Mouse (Mus musculus) erythroblast, embryonic 14.5 days (primary cell): ENCODE data around the gene Cbarp.

Experiments used
- GATA1 ChIP-seq: IDR thresholded peaks from 2 replicates; pipeline ENCODE4 v1.6.1; 2012; ENCODE audit warnings: low read length, inconsistent platforms, mixed read lengths
- TAL1 ChIP-seq: IDR thresholded peaks from 3 replicates; pipeline ENCODE4 v1.6.1; 2012; ENCODE audit warnings: low read length, inconsistent platforms, mixed read lengths

DNA sequence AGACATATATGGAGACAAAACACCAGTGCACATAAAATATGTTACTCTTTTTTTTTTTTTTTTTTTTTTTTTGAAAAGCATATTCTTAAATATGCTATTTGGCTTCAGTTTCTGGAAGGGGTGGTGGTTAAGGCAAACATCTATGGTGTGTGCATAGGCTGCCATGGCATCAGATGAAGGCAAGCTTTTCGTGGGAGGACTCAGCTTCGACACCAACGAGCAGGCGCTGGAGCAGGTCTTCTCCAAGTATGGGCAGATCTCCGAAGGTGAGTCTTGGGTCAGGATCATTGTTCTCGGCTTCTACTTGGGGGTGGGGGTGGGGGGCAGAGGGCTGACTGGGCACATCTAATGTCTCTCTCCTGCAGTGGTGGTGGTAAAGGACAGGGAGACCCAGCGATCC lies 29.0 kb upstream of the Cbarp start:
- no peak for TF ChIP-seq GATA1
- no peak for TF ChIP-seq TAL1
